ENCODE assay signal across 8 mouse cellular contexts in the genomic region with DNA sequence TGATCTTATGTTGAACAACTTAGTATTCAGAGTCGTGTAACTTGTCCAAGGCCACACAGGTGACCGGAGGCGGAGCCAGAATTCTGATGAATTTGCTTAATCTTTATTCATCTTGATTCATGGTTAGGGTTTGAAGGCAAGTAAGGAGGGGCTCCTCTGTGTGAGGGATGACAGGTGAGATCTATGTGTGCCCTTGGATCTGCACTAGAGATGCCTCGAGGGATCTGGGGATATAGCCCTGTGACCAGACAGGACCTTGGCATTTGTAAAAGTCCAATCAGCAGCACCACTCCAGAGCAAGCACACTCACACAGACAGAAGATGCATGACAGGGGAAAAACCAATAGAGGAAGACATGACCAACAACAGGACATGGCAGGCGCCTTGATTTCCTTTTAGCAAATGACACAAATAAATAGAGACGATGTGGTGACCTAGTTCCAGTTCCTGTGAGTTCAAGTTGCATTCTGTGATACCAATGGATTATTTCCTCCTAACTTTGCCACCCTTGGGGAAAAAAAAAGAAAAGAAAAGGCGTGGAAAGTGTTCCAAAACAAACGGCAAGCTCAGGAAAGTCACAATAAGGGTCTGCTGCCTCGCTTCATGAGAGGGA. TPM values are rescaled to one million over a fixed set of nuclear protein-coding genes. Genes with fewer than 3 reads are reported as not detected.
DNase-seq lines count a peak whose midpoint lies in the region; ATAC-seq and TF ChIP-seq lines count a peak whose summit lies in the region.

No protein-coding gene starts in this region.

- no peak for TF ChIP-seq POLR2A in heart, adult 2 months (IDR thresholded peaks at IDR 0.05; ENCODE audit: insufficient read depth, low read depth, low read length)

- H3K4me3 ChIP-seq in heart, adult 2 months, result peak overlapping the region; percentile 70
- H3K4me3 ChIP-seq in G1E (ENCODE audit: low read depth, low read length), result peak overlapping the region; percentile 88
- peak overlapping the region; percentile 76 for H3K4me3 ChIP-seq in hindbrain, embryonic 10.5 days
- H3K4me3 ChIP-seq in lung, embryonic 16.5 days (ENCODE audit: low read length), result peak overlapping the region; percentile 66

- H3K27me3 ChIP-seq in heart, adult 2 months (ENCODE audit: control insufficient read depth, insufficient read depth, low read length), result 0 out of 2 replicates have a peak, but pooled peaks cover 2% of the 10 kb centered on the region
- no peaks in the 10 kb centered on the region for H3K27me3 ChIP-seq in G1E (ENCODE audit: insufficient read depth, low read length)
- H3K27me3 ChIP-seq in hindbrain, embryonic 10.5 days (ENCODE audit: insufficient read depth, poor library complexity, severe bottlenecking), result peaks cover 6% of the 10 kb centered on the region
- no peaks in the 10 kb centered on the region for H3K27me3 ChIP-seq in lung, embryonic 16.5 days (ENCODE audit: control insufficient read depth, insufficient read depth, low read depth, low read length)

- H3K36me3 ChIP-seq in heart, adult 2 months (ENCODE audit: control insufficient read depth, insufficient read depth, low read length), result no peaks in the 10 kb centered on the region
- peaks cover 14% of the 10 kb centered on the region for H3K36me3 ChIP-seq in G1E (replicated peaks)
- no peaks in the 10 kb centered on the region for H3K36me3 ChIP-seq in hindbrain, embryonic 10.5 days
- no peaks in the 10 kb centered on the region for H3K36me3 ChIP-seq in lung, embryonic 16.5 days (ENCODE audit: control insufficient read depth, insufficient read depth, low read length)

- intact Hi-C loops in heart, adult 2 months (cut with DNase I), result loop anchor here (5.0 kb wide), 2 partner anchors 36 to 66 kb away; no protein-coding TSS in a partner anchor

- H3K79me2 ChIP-seq in heart, adult 2 months (replicated peaks; ENCODE audit: control insufficient read depth, insufficient read depth, low read length), result no peaks in the 10 kb centered on the region

- no peak overlapping the region for H3K9ac ChIP-seq in heart, adult 2 months (ENCODE audit: low read depth, low read length)
- H3K9ac ChIP-seq in lung, embryonic 16.5 days (ENCODE audit: low read length), result no peak overlapping the region

- no peak for DNase-seq in heart, adult 2 months
- DNase-seq in heart, adult 18-20 months, result no peak
- no peak for DNase-seq in G1E (ENCODE audit: low spot score)
- DNase-seq in hindbrain, embryonic 10.5 days (ENCODE audit: low spot score), result no peak
- DNase-seq in right cerebral cortex, postnatal 10 days (ENCODE audit: low spot score in 2 of 2), result no peak
- no peak for DNase-seq in right cerebral cortex, postnatal 36 days (ENCODE audit: low spot score in 2 of 2)
- DNase-seq in urinary bladder, postnatal 36 days (ENCODE audit: low spot score in 2 of 2), result no peak

- 57% methylated on average over 9 of the region's 9 CpGs for WGBS in heart, adult 2 months
- WGBS in hindbrain, embryonic 10.5 days, result 83% methylated on average over 9 of the region's 9 CpGs
- WGBS in lung, embryonic 16.5 days, result 61% methylated on average over 9 of the region's 9 CpGs

- TF ChIP-seq EP300 in heart, adult 2 months (IDR thresholded peaks at IDR 0.05; ENCODE audit: insufficient read depth, low read depth, low read length), result no peak

- H3K9me3 ChIP-seq in G1E (replicated peaks), result no peaks in the 10 kb centered on the region
- no peaks in the 10 kb centered on the region for H3K9me3 ChIP-seq in hindbrain, embryonic 10.5 days
- no peaks in the 10 kb centered on the region for H3K9me3 ChIP-seq in lung, embryonic 16.5 days (ENCODE audit: control insufficient read depth, low read length)

- H3K4me2 ChIP-seq in lung, embryonic 16.5 days (ENCODE audit: low read depth, low read length), result peak overlapping the region; percentile 95

- no peak for ATAC-seq in G1E (ENCODE audit: extremely low read depth, insufficient number of reproducible peaks, low FRiP score, poor library complexity, severe bottlenecking)
- ATAC-seq in lung, embryonic 16.5 days (ENCODE audit: low read depth), result no peak

- peaks cover 7% of the 10 kb centered on the region; the same call in 1 of the 2 replicates for H3K4me1 ChIP-seq in heart, adult 2 months (ENCODE audit: control insufficient read depth, insufficient read depth, low read length)
- peaks cover 62% of the 10 kb centered on the region for H3K4me1 ChIP-seq in G1E (ENCODE audit: insufficient read depth, low read depth, low read length)
- H3K4me1 ChIP-seq in hindbrain, embryonic 10.5 days (replicated peaks), result peaks cover 41% of the 10 kb centered on the region
- peaks cover 27% of the 10 kb centered on the region for H3K4me1 ChIP-seq in lung, embryonic 16.5 days (replicated peaks; ENCODE audit: control insufficient read depth, insufficient read depth, low read length)

- no peak for TF ChIP-seq CTCF in heart, adult 2 months (IDR thresholded peaks at IDR 0.05)
- TF ChIP-seq CTCF in G1E (IDR thresholded peaks at IDR 0.05; ENCODE audit: low read depth, low read length), result no peak

- H3K27ac ChIP-seq in heart, adult 2 months, result peak overlapping the region; percentile 78
- H3K27ac ChIP-seq in hindbrain, embryonic 10.5 days, result peak overlapping the region; percentile 93
- H3K27ac ChIP-seq in lung, embryonic 16.5 days (ENCODE audit: low read length), result no peak overlapping the region

RNA-seq across cellular contexts. Expression of a gene that starts 1.4 kb away (rescaled TPM):
- total RNA-seq in heart, adult 2 months (2021), result 1 to 10 TPM; 4.9 to 5.2 TPM
- 2.2 and 4.7 TPM in 2 replicates for polyA plus RNA-seq in heart, adult 2 months (2012; rRNA removed)
- 1 to 10 TPM; 7.8 to 8.1 TPM for total RNA-seq in heart, adult 18-20 months (2021)
- total RNA-seq in G1E (2014; fragmentation: Nextera tagmentation) (55.9 and 62.8 TPM in 2 replicates), G1E (2017) (45.7 and 55.2 TPM in 2 replicates)
- 1.3 and 1.4 TPM in 2 replicates for polyA plus RNA-seq in G1E (2012)
- 32.4 and 37.8 TPM in 2 replicates for polyA plus RNA-seq in hindbrain, embryonic 10.5 days (2016; fragmentation: Nextera tagmentation; extraction: Ambion mirVana)
- polyA plus RNA-seq in lung, embryonic 16.5 days (2015; fragmentation: Nextera tagmentation; extraction: Ambion mirVana), result 28.4 and 33.8 TPM in 2 replicates
